In genomic region chr2:114624683-114625082, GRCm38 (mm10) we compare ENCODE assay signal across 9 mouse cellular contexts. TPM values are rescaled to one million over a fixed set of nuclear protein-coding genes. Genes with fewer than 3 reads are reported as not detected.
DNase-seq lines count a peak whose midpoint lies in the region; ATAC-seq and TF ChIP-seq lines count a peak whose summit lies in the region.
"Had no signal": no experiment of that assay in that cellular context is flagged by ENCODE, and none has a peak within 500 bp of the region (broad histone marks: within the 10 kb centered on the region; RNA-seq: fewer than 3 reads in every experiment).

No protein-coding gene starts in this region.

- ATAC-seq in forebrain, embryonic 12.5 days (ENCODE audit: low FRiP score): no peak
- no peak for ATAC-seq in intestine, postnatal 0 days
- peak; percentile 57 for ATAC-seq in liver, embryonic 15.5 days (ENCODE audit: insufficient read depth)
- ATAC-seq in monocyte, adult 5-6 weeks (replicated peaks; ENCODE audit: insufficient number of reproducible peaks, low FRiP score, low TSS enrichment, poor library complexity, severe bottlenecking): no peak

- H3K4me1 ChIP-seq in forebrain, embryonic 12.5 days: peaks cover 12% of the 10 kb centered on the region
- H3K4me1 ChIP-seq in forebrain, embryonic 10.5 days: peaks cover 41% of the 10 kb centered on the region
- H3K4me1 ChIP-seq in intestine, postnatal 0 days (replicated peaks; ENCODE audit: control insufficient read depth, insufficient read depth, low read length): no peaks in the 10 kb centered on the region
- H3K4me1 ChIP-seq in liver, embryonic 15.5 days (replicated peaks): no peaks in the 10 kb centered on the region

- no peak overlapping the region for H3K4me2 ChIP-seq in forebrain, embryonic 12.5 days
- H3K4me2 ChIP-seq in intestine, postnatal 0 days (replicated peaks; ENCODE audit: low read depth): no peak overlapping the region
- H3K4me2 ChIP-seq in liver, embryonic 15.5 days: no peak overlapping the region

- peak; percentile 20; the same call in 1 of the 2 replicates for TF ChIP-seq CTCF in intestine, postnatal 0 days (IDR thresholded peaks at IDR 0.05; ENCODE audit: low read depth)

- no peaks in the 10 kb centered on the region for H3K9me3 ChIP-seq in forebrain, embryonic 12.5 days
- H3K9me3 ChIP-seq in forebrain, embryonic 10.5 days: no peaks in the 10 kb centered on the region
- no peaks in the 10 kb centered on the region for H3K9me3 ChIP-seq in intestine, postnatal 0 days (ENCODE audit: control insufficient read depth)
- H3K9me3 ChIP-seq in liver, embryonic 15.5 days (replicated peaks): no peaks in the 10 kb centered on the region

- no peak for DNase-seq in forebrain, embryonic 10.5 days (ENCODE audit: extremely low spot score, low spot score)
- DNase-seq in brain, adult 2 months (ENCODE audit: low read depth, low spot score): peak; percentile 12
- DNase-seq in B cell, adult 2 months: no peak
- DNase-seq in neural tube, embryonic 10.5 days (ENCODE audit: extremely low spot score, low spot score): no peak

- H3K9ac ChIP-seq in forebrain, embryonic 12.5 days: no peak overlapping the region
- H3K9ac ChIP-seq in intestine, postnatal 0 days (ENCODE audit: low read depth, low read length): no peak overlapping the region
- H3K9ac ChIP-seq in liver, embryonic 15.5 days: no peak overlapping the region

- no peaks in the 10 kb centered on the region for H3K27me3 ChIP-seq in forebrain, embryonic 12.5 days
- no peaks in the 10 kb centered on the region for H3K27me3 ChIP-seq in forebrain, embryonic 10.5 days (ENCODE audit: poor library complexity, severe bottlenecking)
- no peaks in the 10 kb centered on the region for H3K27me3 ChIP-seq in intestine, postnatal 0 days (replicated peaks; ENCODE audit: control insufficient read depth, insufficient read depth, low read length)
- H3K27me3 ChIP-seq in liver, embryonic 15.5 days: no peaks in the 10 kb centered on the region
- H3K27me3 ChIP-seq: CH12.LX had no signal

- 37% methylated on average over 4 of the region's 4 CpGs for WGBS in forebrain, embryonic 12.5 days
- 48% methylated on average over 4 of the region's 4 CpGs for WGBS in forebrain, embryonic 10.5 days
- WGBS in intestine, postnatal 0 days: 51% methylated on average over 4 of the region's 4 CpGs
- WGBS in liver, embryonic 15.5 days (ENCODE audit: insufficient replicate concordance): 42% methylated on average over 4 of the region's 4 CpGs

- H3K36me3 ChIP-seq in forebrain, embryonic 12.5 days (replicated peaks): no peaks in the 10 kb centered on the region
- no peaks in the 10 kb centered on the region for H3K36me3 ChIP-seq in forebrain, embryonic 10.5 days (replicated peaks)
- no peaks in the 10 kb centered on the region; the same call in 1 of the 2 replicates for H3K36me3 ChIP-seq in intestine, postnatal 0 days (ENCODE audit: control insufficient read depth, insufficient read depth)
- no peaks in the 10 kb centered on the region for H3K36me3 ChIP-seq in liver, embryonic 15.5 days (replicated peaks)

- no peak overlapping the region for H3K4me3 ChIP-seq in forebrain, embryonic 12.5 days (replicated peaks)
- H3K4me3 ChIP-seq in forebrain, embryonic 10.5 days: no peak overlapping the region
- H3K4me3 ChIP-seq in intestine, postnatal 0 days (ENCODE audit: low read depth, low read length): no peak overlapping the region
- H3K4me3 ChIP-seq in liver, embryonic 15.5 days (replicated peaks): no peak overlapping the region

- peak overlapping the region; percentile 42; the same call in 1 of the 2 replicates for H3K27ac ChIP-seq in forebrain, embryonic 12.5 days
- H3K27ac ChIP-seq in forebrain, embryonic 10.5 days: no peak overlapping the region; the same call in 1 of the 2 replicates
- no peak overlapping the region for H3K27ac ChIP-seq in intestine, postnatal 0 days (ENCODE audit: low read depth, low read length)
- no peak overlapping the region for H3K27ac ChIP-seq in liver, embryonic 15.5 days (replicated peaks)

RNA-seq across cellular contexts. Expression of gene Dph6, which starts 30.1 kb away (rescaled TPM):
- polyA plus RNA-seq in forebrain, embryonic 12.5 days (2016; fragmentation: Nextera tagmentation; extraction: Ambion mirVana): 20.8 and 21.7 TPM in 2 replicates
- 22.6 and 23.8 TPM in 2 replicates for polyA plus RNA-seq in forebrain, embryonic 10.5 days (2016; fragmentation: Nextera tagmentation; extraction: Ambion mirVana)
- polyA plus RNA-seq in intestine, postnatal 0 days (2015; fragmentation: Nextera tagmentation; extraction: Ambion mirVana): 7.3 and 9.7 TPM in 2 replicates
- 6.1 and 6.9 TPM in 2 replicates for polyA plus RNA-seq in liver, embryonic 15.5 days (2015; fragmentation: Nextera tagmentation; extraction: Ambion mirVana)
- 4.2 to 6.7 TPM (median 4.6 TPM) in 3 replicates for total RNA-seq in monocyte, adult 5-6 weeks (2017)
